In genomic region chr4:106764166-106764565, GRCm38 (mm10) we compare ENCODE assay signal across 32 mouse cellular contexts. TPM values are rescaled to one million over a fixed set of nuclear protein-coding genes. Genes with fewer than 3 reads are reported as not detected.
DNase-seq lines count a peak whose midpoint lies in the region; ATAC-seq and TF ChIP-seq lines count a peak whose summit lies in the region.
"Had no signal": no experiment of that assay in that cellular context is flagged by ENCODE, and none has a peak within 500 bp of the region (broad histone marks: within the 10 kb centered on the region; RNA-seq: fewer than 3 reads in every experiment).

No protein-coding gene starts in this region.

- no peak overlapping the region for H3K4me2 ChIP-seq in midbrain, embryonic 11.5 days
- no peak overlapping the region for H3K4me2 ChIP-seq in midbrain, postnatal 0 days (ENCODE audit: low read depth, low read length, poor library complexity, severe bottlenecking)
- H3K4me2 ChIP-seq: embryonic facial prominence, embryonic 12.5 days; embryonic facial prominence, embryonic 15.5 days; forebrain, embryonic 12.5 days; heart, embryonic 13.5 days; hindbrain, embryonic 12.5 days; hindbrain, embryonic 15.5 days; intestine, embryonic 15.5 days had no signal

- intact Hi-C loops in gastrocnemius, adult 2 months (cut with DNase I) = no loop called here
- intact Hi-C loops in gastrocnemius, postnatal 14 days (cut with DNase I; ENCODE audit: low total_unique reads) = no loop called here

- 60% methylated on average over 7 of the region's 7 CpGs for WGBS in midbrain, embryonic 11.5 days
- WGBS in midbrain, postnatal 0 days = 70% methylated on average over 7 of the region's 7 CpGs

- TF ChIP-seq CTCF in gastrocnemius, adult 2 months (IDR thresholded peaks at IDR 0.05) = no peak
- no peak for TF ChIP-seq CTCF in midbrain, postnatal 0 days (IDR thresholded peaks at IDR 0.05)

- H3K36me3 ChIP-seq in midbrain, embryonic 11.5 days (ENCODE audit: control insufficient read depth, insufficient read depth, low read length) = no peaks in the 10 kb centered on the region
- H3K36me3 ChIP-seq in midbrain, postnatal 0 days (ENCODE audit: insufficient read depth, low read length) = no peaks in the 10 kb centered on the region
- H3K36me3 ChIP-seq: embryonic facial prominence, embryonic 12.5 days; embryonic facial prominence, embryonic 15.5 days; forebrain, embryonic 12.5 days; G1E; hindbrain, embryonic 12.5 days; hindbrain, embryonic 15.5 days; intestine, embryonic 15.5 days had no signal

- H3K27me3 ChIP-seq in midbrain, embryonic 11.5 days (ENCODE audit: control insufficient read depth, insufficient read depth, low read length) = no peaks in the 10 kb centered on the region
- no peaks in the 10 kb centered on the region for H3K27me3 ChIP-seq in midbrain, postnatal 0 days (ENCODE audit: insufficient read depth, low read length)
- H3K27me3 ChIP-seq: CH12.LX; embryonic facial prominence, embryonic 12.5 days; embryonic facial prominence, embryonic 15.5 days; heart, embryonic 13.5 days; hindbrain, embryonic 12.5 days; hindbrain, embryonic 15.5 days; intestine, embryonic 15.5 days; Patski had no signal

- H3K4me3 ChIP-seq in gastrocnemius, adult 2 months = no peak overlapping the region
- no peak overlapping the region for H3K4me3 ChIP-seq in midbrain, embryonic 11.5 days (ENCODE audit: low read depth, low read length)
- no peak overlapping the region for H3K4me3 ChIP-seq in midbrain, postnatal 0 days (ENCODE audit: low read depth, low read length)
- H3K4me3 ChIP-seq: embryonic facial prominence, embryonic 12.5 days; embryonic facial prominence, embryonic 15.5 days; forebrain, embryonic 12.5 days; heart, embryonic 13.5 days; hindbrain, embryonic 12.5 days; hindbrain, embryonic 15.5 days; intestine, embryonic 15.5 days had no signal

- DNase-seq in adrenal gland, postnatal 10 days = peak; percentile 62
- no peak for DNase-seq in adrenal gland, adult 18-20 months (ENCODE audit: low spot score in 2 of 2)
- no peak for DNase-seq in gastrocnemius, adult 2 months
- no peak for DNase-seq in gastrocnemius, postnatal 14 days
- DNase-seq in kidney, postnatal 36 days = peak; percentile 22 to 24
- no peak for DNase-seq in kidney, adult 9 months
- peak; percentile 84 for DNase-seq in midbrain, embryonic 11.5 days (ENCODE audit: low spot score, missing footprints)
- DNase-seq in midbrain, postnatal 0 days (ENCODE audit: low spot score) = no peak
- DNase-seq: adrenal gland, postnatal 25 days; B cell, adult 2 months; cerebellum, adult 11 months; cerebellum, adult 2 months; cerebellum, adult 9-11 months; cerebellum, postnatal 25 days; gastrocnemius, postnatal 25 days; heart, adult 18-20 months; heart, postnatal 14 days; heart, postnatal 4 days; kidney, adult 11 months had no signal

- peak overlapping the region; percentile 16; the same call in 1 of the 2 replicates for H3K27ac ChIP-seq in gastrocnemius, adult 2 months
- no peak overlapping the region for H3K27ac ChIP-seq in midbrain, embryonic 11.5 days (ENCODE audit: low read depth, low read length)
- no peak overlapping the region for H3K27ac ChIP-seq in midbrain, postnatal 0 days (ENCODE audit: low read depth, low read length)
- H3K27ac ChIP-seq: embryonic facial prominence, embryonic 12.5 days; embryonic facial prominence, embryonic 15.5 days; forebrain, embryonic 12.5 days; heart, embryonic 13.5 days; hindbrain, embryonic 12.5 days; hindbrain, embryonic 15.5 days; intestine, embryonic 15.5 days had no signal

- no peak overlapping the region for H3K9ac ChIP-seq in midbrain, embryonic 11.5 days (ENCODE audit: low read length)
- H3K9ac ChIP-seq in midbrain, postnatal 0 days (replicated peaks; ENCODE audit: low read length, poor library complexity, severe bottlenecking) = no peak overlapping the region
- H3K9ac ChIP-seq: embryonic facial prominence, embryonic 12.5 days; embryonic facial prominence, embryonic 15.5 days; heart, embryonic 13.5 days; hindbrain, embryonic 12.5 days; hindbrain, embryonic 15.5 days; intestine, embryonic 15.5 days had no signal

- no peak for ATAC-seq in midbrain, embryonic 11.5 days (ENCODE audit: low FRiP score)
- ATAC-seq in midbrain, postnatal 0 days (ENCODE audit: low FRiP score) = no peak
- ATAC-seq: forebrain, embryonic 16.5 days; intestine, embryonic 15.5 days; Patski had no signal

- peaks cover 9% of the 10 kb centered on the region; the same call in 1 of the 2 replicates for H3K4me1 ChIP-seq in midbrain, embryonic 11.5 days (ENCODE audit: control insufficient read depth, insufficient read depth, low read length)
- H3K4me1 ChIP-seq in midbrain, postnatal 0 days (ENCODE audit: insufficient read depth, low read length) = no peaks in the 10 kb centered on the region
- H3K4me1 ChIP-seq: embryonic facial prominence, embryonic 12.5 days; embryonic facial prominence, embryonic 15.5 days; heart, embryonic 13.5 days; hindbrain, embryonic 15.5 days; intestine, embryonic 15.5 days had no signal

- H3K9me3 ChIP-seq in midbrain, embryonic 11.5 days (ENCODE audit: control insufficient read depth, low read length) = no peaks in the 10 kb centered on the region
- no peaks in the 10 kb centered on the region for H3K9me3 ChIP-seq in midbrain, postnatal 0 days (ENCODE audit: low read length)
- H3K9me3 ChIP-seq: embryonic facial prominence, embryonic 12.5 days; embryonic facial prominence, embryonic 15.5 days; forebrain, embryonic 12.5 days; G1E; heart, embryonic 13.5 days; hindbrain, embryonic 12.5 days; hindbrain, embryonic 15.5 days; intestine, embryonic 15.5 days had no signal

RNA-seq across cellular contexts. Expression of gene Fam151a, which starts 30.5 kb away (rescaled TPM):
- under 1 TPM; 0.27 to 0.30 TPM for total RNA-seq in adrenal gland, postnatal 10 days (2021)
- under 1 TPM; 0.20 to 0.26 TPM for total RNA-seq in adrenal gland, adult 18-20 months (2021)
- total RNA-seq in gastrocnemius, adult 2 months (2021) = not detected
- total RNA-seq in gastrocnemius, postnatal 14 days (2021) = not detected
- polyA plus RNA-seq in midbrain, embryonic 11.5 days (2014; fragmentation: Nextera tagmentation; extraction: Ambion mirVana) = not detected in 2 replicates
- total RNA-seq in midbrain, postnatal 0 days (2014; rRNA removed) = not detected in 2 replicates
- not detected in 2 replicates for polyA plus RNA-seq in midbrain, postnatal 0 days (2015; fragmentation: Nextera tagmentation; extraction: Ambion mirVana)
- total RNA-seq: common myeloid progenitor, adult 5-6 weeks; G1E; gastrocnemius, adult 18-20 months; gastrocnemius, postnatal 25 days had no signal
- polyA plus RNA-seq: cerebellum, adult 2 months; forebrain, embryonic 12.5 days; forebrain, embryonic 16.5 days; G1E; hindbrain, embryonic 12.5 days; hindbrain, embryonic 15.5 days; Patski had no signal

RNA-seq across cellular contexts. Expression of gene Mroh7, which starts 33.4 kb away (rescaled TPM):
- total RNA-seq in adrenal gland, postnatal 10 days (2021) = 1 to 10 TPM in 1 of 2 experiments, under 1 TPM in 1; 0.48 to 1.1 TPM
- 1 to 10 TPM; 1.5 to 1.7 TPM for total RNA-seq in adrenal gland, adult 18-20 months (2021)
- under 1 TPM; 0.08 to 0.64 TPM for total RNA-seq in gastrocnemius, adult 2 months (2021)
- under 1 TPM; 0.31 to 0.35 TPM for total RNA-seq in gastrocnemius, postnatal 14 days (2021)
- polyA plus RNA-seq in midbrain, embryonic 11.5 days (2014; fragmentation: Nextera tagmentation; extraction: Ambion mirVana) = 0.07 TPM in 1 of 2 replicates, not detected in the other
- total RNA-seq in midbrain, postnatal 0 days (2014; rRNA removed) = 1.1 and 1.3 TPM in 2 replicates
- polyA plus RNA-seq in midbrain, postnatal 0 days (2015; fragmentation: Nextera tagmentation; extraction: Ambion mirVana) = 0.59 and 0.64 TPM in 2 replicates
- total RNA-seq: CH12.LX; common myeloid progenitor, adult 5-6 weeks had no signal
- polyA plus RNA-seq: G1E had no signal

RNA-seq across cellular contexts. Expression of gene Acot11, which starts 40.6 kb away (rescaled TPM):
- 10 to 100 TPM; 35.1 to 37.9 TPM for total RNA-seq in adrenal gland, postnatal 10 days (2021)
- total RNA-seq in adrenal gland, adult 18-20 months (2021) = 100 to 1,000 TPM in 1 of 2 experiments, 10 to 100 TPM in 1; 99.8 to 239 TPM
- total RNA-seq in gastrocnemius, adult 2 months (2021) = 10 to 100 TPM in 1 of 2 experiments, 1 to 10 TPM in 1; 7.1 to 17.3 TPM
- total RNA-seq in gastrocnemius, postnatal 14 days (2021) = 10 to 100 TPM in 1 of 2 experiments, 1 to 10 TPM in 1; 8.4 to 15.9 TPM
- 1.3 TPM in 2 replicates for polyA plus RNA-seq in midbrain, embryonic 11.5 days (2014; fragmentation: Nextera tagmentation; extraction: Ambion mirVana)
- 4.0 and 7.0 TPM in 2 replicates for total RNA-seq in midbrain, postnatal 0 days (2014; rRNA removed)
- 1.8 and 2.1 TPM in 2 replicates for polyA plus RNA-seq in midbrain, postnatal 0 days (2015; fragmentation: Nextera tagmentation; extraction: Ambion mirVana)

Comparison
In these comparisons a context has a peak if more than half of its experiments do, and no peak if none do; other contexts are left out.
1. DNase-seq: peak in adrenal gland, postnatal 10 days (single experiment), kidney, postnatal 36 days (2 of 2) and midbrain, embryonic 11.5 days (single experiment); none in adrenal gland, adult 18-20 months (0 of 2), gastrocnemius, adult 2 months (single experiment), gastrocnemius, postnatal 14 days (single experiment), kidney, adult 9 months (single experiment) and midbrain, postnatal 0 days (single experiment).